Mouse (Mus musculus) right cerebral cortex, postnatal 36 days (tissue): ENCODE measurements around the gene Tra2a.

Experiments
- DNase-seq, 2 experiments: peaks; one replicate each; pipeline ENCODE4 v3.0.0; 2022; ENCODE audit warnings: low spot score in 2 of 2, mixed read lengths in 1 of 2

The Tra2a gene

GRCm38 (mm10) chr6:49236331-49236730, 27.5 kb downstream of the Tra2a start:
- DNase-seq = peak; percentile 100

- DNase-seq = no peak
These were observed 30.5 kb downstream of the Tra2a start for GRCm38 (mm10) chr6:49233356-49233755.

- no peak for DNase-seq
These were observed 35.6 kb downstream of the Tra2a start for GRCm38 (mm10) chr6:49228126-49228679.

- DNase-seq = no peak
These were observed 36.6 kb downstream of the Tra2a start for GRCm38 (mm10) chr6:49227184-49227735.

GRCm38 (mm10) chr6:49225728-49226123, 38.1 kb downstream of the Tra2a start:
- DNase-seq = no peak

- no peak for DNase-seq
These were observed 38.7 kb downstream of the Tra2a start for GRCm38 (mm10) chr6:49224923-49225727.

- no peak for DNase-seq
These were observed 41.9 kb downstream of the Tra2a start for GRCm38 (mm10) chr6:49221906-49222305.

- DNase-seq = no peak
These were observed 43.8 kb downstream of the Tra2a start for GRCm38 (mm10) chr6:49219920-49220604.

- DNase-seq = no peak
These were observed 44.8 kb downstream of the Tra2a start for GRCm38 (mm10) chr6:49219001-49219560.

GRCm38 (mm10) chr6:49218275-49218802, 45.5 kb downstream of the Tra2a start:
- no peak for DNase-seq

- no peak for DNase-seq
These were observed 46.1 kb downstream of the Tra2a start for GRCm38 (mm10) chr6:49217581-49218274.

GRCm38 (mm10) chr6:49216811-49217542, 46.9 kb downstream of the Tra2a start:
- DNase-seq = no peak

GRCm38 (mm10) chr6:49215748-49216585, 47.9 kb downstream of the Tra2a start:
- DNase-seq = no peak

GRCm38 (mm10) chr6:49214928-49215747, 48.7 kb downstream of the Tra2a start, which contains the start of gene Igf2bp3:
Gene Igf2bp3 (minus strand): TSS chr6:49214957.
- DNase-seq = no peak

GRCm38 (mm10) chr6:49214086-49214927, 49.5 kb downstream of the Tra2a start:
- DNase-seq = no peak

- no peak for DNase-seq
These were observed 50.2 kb downstream of the Tra2a start for GRCm38 (mm10) chr6:49213581-49214085.

GRCm38 (mm10) chr6:49212931-49213580, 50.8 kb downstream of the Tra2a start:
- no peak for DNase-seq
